Mouse (Mus musculus) retina, embryonic 14.5 days (tissue): ENCODE data around the gene Tnfaip8l1.
A peak's percentile ranks its signal among the peaks of the same experiment; 100 is the strongest.

Source experiments
- DNase-seq: peaks from one replicate; pipeline ENCODE4 v3.0.0-alpha.2; 2015; ENCODE audit warnings: low spot score

The Tnfaip8l1 gene

GRCm38 (mm10) chr17:56162231-56162774 lies at the start of gene Tnfaip8l1:
TSS of gene Tnfaip8l1 (plus strand) at chr17:56162477.
- DNase-seq, result peak; percentile 93

DNA sequence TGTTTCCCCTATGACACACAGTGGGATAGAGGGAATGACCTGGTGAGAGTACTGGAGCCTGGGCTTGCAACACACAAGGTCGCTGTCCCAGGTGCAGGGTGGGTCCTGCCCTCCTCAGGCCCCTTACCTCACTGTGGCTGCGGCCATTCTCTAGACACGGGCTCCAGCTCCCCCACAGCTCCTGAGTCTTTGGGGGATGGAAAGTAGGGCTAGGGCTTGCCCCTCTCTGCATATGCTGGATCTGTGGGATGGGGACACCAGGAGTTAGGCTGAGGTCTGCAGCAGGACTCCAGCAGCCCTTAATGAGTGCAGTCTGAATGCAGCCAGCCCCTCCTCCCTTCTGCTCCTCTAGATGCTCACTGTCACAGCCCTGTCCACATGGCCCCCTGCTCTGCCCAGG lies 49.5 kb upstream of the Tnfaip8l1 start:
- DNase-seq, result no peak

DNA sequence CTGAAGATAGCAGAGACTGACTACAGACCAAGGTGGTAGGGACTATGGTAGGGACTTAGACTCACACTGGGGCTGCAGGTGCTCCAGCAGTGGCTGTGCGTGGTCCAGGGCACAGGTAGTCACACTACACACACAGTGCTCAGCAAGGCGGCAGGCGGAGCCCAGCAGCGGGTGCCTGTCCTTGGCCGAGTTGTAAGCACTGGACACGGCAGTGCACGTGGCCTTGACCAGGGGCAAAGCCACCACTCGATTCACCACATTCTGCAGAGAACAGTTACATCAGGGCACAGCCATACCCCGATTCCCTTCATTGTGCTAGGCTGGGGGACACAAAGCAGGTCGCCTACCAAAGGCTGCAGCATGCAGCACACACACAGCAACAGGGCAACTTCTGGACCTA lies 46.1 kb upstream of the Tnfaip8l1 start:
- no peak for DNase-seq

GRCm38 (mm10) chr17:56117251-56117710 lies 45.0 kb upstream of the Tnfaip8l1 start, which contains the start of gene Plin5:
TSS of gene Plin5 (minus strand) at chr17:56117596.
- peak; percentile 70 for DNase-seq

- DNase-seq, result no peak
Observed at GRCm38 (mm10) chr17:56119431-56119830, 42.8 kb upstream of the Tnfaip8l1 start.

DNA sequence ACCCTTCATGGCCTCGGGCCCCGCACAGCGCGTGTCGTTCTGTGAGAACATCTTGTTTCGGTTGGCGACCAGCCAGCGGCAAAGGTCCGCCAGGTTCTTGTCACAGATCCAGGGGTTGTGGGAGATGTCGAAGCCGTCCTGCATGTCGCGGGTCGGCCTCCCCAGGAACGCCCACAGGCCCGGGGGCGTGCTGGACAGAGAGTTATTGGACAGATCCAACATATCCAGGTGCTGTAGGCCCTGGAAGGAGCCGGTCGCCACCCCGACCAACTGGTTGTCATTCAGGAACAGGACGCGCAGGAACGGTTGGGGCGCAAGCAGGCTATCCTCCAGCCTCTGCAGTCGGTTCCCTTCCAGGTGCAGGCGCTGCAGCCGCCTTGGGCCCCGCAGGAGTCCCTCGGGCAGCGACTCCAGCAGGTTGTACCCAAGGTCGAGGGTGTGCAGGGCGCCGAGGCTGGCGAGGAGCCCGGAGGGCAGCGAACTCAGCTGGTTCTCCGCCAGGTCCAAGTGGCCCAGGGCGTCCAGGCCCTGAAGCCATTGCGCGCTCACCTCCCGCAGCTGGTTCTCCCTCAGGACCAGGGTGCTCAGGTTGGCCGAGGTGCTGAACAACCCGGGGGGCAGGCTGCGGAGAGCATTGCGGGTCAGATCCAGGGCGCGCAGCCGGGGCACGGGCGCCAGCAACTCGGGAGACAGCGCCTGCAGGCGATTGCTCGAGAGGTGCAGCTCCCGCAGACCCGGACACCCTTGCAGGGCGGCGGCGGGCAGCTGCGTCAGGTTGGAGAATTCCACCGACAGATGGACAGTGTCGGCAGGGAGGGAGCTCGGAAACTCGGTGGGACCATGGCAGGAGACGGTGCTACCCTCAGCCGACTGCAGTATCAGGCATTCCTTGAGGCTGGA lies 42.0 kb upstream of the Tnfaip8l1 start:
- no peak for DNase-seq

GRCm38 (mm10) chr17:56121826-56122225 lies 40.5 kb upstream of the Tnfaip8l1 start, which contains the start of gene Lrg1:
TSS of gene Lrg1 (minus strand) at chr17:56122001.
- no peak for DNase-seq

GRCm38 (mm10) chr17:56123161-56123560 lies 39.1 kb upstream of the Tnfaip8l1 start:
- DNase-seq, result no peak

DNA sequence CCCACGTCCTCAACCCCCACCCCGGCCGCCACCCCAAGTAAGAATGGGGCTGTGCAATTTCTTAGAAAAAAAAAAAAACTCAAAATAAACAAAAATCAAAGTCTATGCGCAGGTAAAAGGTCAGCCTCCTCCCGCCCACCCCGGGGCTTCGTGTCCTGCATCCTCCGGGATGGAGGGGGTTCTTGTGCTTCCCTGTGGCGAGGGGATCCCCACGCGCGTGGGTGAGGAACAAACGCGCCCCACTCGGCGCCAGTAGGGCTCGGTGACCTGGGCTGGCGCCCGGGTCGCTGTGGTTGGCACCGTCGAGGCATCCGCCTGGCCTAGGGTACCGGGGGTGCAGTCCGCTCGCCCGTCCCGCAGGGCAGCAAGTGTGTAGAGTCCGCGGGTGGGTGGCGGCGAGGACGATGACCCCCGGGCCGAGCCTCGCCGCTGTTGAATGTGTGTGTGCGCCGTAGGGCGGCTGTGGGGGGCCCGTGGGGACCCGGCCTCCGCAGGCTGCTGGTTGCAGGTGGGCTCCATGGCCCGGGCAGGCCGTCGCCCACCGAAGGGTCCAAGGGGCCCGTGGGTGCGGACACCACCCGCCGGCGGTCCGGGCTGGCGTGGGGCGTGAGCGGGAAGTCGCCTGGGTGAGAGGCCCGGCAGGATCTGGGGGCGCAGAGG lies 38.5 kb upstream of the Tnfaip8l1 start:
- DNase-seq, result no peak

DNA sequence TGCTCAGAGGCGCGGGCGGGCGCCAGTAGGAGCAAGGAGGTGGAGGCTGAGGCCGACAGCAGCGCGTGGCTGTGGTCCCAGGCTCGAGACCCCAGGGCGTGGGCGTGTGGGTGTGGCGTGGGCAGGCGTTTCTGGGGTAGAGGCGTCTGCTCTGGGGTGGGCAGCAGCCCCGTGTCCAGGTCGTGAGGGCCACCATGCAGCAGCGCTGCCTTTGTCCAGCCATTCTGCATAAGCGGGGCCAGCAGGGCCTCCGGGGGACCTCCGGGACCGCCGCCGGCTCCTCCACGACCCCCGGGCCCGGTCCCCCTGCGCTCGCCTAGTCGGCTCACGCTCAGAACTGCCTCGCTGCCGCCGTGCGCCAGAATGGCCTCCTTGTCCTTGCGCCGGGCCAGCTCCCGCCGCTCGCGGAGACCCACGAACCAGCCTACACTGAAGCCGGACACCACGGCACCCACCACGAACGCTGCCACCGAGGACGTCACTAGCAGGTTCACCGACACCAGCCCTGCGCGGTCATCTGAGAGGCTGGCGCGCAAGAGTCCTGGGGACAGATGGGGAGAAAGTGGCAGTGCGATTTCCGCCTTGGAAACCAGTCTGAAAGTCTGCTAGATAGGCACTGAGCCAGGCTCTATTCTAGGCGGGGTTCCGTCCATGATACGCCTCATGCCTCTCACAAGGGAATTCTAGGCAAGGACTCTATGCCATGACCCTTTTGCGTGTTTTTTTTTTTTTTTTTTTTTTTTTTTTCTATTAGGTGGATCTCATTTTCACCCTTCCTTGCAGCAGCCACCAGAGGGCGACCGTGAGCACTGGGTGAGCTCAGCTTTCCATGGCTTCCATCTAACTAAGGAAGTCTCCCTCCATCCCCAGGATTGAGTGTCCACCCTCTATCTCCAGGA lies 37.7 kb upstream of the Tnfaip8l1 start:
- peak; percentile 77 for DNase-seq

DNA sequence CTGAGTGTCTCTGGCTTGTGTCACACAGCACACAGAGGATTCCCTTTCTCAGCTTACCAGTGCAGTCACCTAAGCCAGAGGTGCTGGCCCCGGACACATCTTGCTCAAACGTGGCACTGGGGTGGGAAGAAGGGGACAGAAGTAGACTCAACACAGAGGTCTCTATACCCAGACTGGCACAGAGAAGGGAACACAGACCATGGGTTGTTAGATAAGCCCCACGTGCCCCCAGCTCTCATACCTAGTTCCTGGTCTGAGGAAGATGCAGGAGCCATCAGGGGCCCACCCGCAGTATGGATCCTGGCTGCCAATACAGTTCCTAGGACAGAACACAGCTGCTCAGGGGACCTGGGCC lies 37.0 kb upstream of the Tnfaip8l1 start:
- DNase-seq, result no peak

DNA sequence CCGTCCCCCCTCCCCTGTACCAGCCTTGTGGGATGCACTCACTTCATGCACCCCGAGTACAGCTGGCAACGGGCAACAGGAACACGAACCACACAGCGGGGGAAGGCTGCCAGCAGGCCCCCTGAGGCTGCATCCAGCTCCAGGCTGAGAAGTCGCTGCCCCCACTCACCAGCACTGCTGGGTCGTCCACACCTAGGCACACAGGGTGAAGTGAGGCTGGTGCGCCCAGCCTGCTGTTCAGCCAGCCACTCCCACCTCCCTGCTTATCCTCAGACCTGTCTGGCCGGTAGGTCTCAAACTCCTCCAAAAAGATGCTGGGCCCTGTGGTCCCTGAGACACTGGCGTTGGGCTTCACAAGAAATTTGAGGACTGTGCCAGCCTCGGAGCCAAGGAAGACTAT lies 36.1 kb upstream of the Tnfaip8l1 start:
- no peak for DNase-seq

- DNase-seq, result no peak
Observed at GRCm38 (mm10) chr17:56128246-56128645, 34.0 kb upstream of the Tnfaip8l1 start.

- no peak for DNase-seq
Observed at GRCm38 (mm10) chr17:56131136-56131535, 31.1 kb upstream of the Tnfaip8l1 start.

DNA sequence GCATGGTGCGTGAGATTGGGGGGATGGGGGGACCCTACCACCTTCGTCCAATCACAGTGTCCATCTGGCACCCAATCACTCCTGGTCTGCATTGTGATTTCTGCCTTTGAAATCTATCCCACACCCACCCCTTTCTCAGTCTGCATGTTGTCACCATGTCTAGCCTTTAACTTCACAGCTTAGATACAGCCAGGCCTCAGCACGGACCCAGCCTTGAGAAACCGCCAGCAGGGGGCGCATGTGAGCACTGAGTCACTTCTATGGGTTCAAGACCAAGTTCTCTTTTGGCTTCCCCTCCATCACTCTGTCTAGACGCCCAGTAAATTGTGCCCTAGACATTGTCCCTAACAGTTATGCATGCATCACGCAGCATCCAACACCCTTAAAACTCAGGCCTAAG lies 30.5 kb upstream of the Tnfaip8l1 start:
- peak; percentile 80 for DNase-seq

DNA sequence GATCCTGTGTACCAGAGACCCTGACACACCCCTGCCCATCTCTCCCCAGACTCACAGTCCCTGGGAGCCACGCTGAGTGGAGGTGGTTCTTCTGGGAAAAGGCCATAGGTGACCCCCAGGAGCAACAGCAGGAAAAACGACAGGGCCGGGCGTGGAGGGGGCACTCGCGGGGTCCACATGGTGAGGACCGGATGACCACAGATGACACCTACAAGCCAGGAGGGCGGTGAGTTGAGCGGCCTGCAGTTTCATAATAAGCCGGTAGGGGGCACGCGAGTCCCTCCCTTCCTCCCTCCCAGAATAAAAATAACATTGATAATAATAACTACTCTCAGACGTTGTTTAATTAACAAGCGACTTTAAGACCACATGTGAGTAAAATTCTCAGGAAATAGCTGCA lies 29.6 kb upstream of the Tnfaip8l1 start:
- DNase-seq, result peak; percentile 81

DNA sequence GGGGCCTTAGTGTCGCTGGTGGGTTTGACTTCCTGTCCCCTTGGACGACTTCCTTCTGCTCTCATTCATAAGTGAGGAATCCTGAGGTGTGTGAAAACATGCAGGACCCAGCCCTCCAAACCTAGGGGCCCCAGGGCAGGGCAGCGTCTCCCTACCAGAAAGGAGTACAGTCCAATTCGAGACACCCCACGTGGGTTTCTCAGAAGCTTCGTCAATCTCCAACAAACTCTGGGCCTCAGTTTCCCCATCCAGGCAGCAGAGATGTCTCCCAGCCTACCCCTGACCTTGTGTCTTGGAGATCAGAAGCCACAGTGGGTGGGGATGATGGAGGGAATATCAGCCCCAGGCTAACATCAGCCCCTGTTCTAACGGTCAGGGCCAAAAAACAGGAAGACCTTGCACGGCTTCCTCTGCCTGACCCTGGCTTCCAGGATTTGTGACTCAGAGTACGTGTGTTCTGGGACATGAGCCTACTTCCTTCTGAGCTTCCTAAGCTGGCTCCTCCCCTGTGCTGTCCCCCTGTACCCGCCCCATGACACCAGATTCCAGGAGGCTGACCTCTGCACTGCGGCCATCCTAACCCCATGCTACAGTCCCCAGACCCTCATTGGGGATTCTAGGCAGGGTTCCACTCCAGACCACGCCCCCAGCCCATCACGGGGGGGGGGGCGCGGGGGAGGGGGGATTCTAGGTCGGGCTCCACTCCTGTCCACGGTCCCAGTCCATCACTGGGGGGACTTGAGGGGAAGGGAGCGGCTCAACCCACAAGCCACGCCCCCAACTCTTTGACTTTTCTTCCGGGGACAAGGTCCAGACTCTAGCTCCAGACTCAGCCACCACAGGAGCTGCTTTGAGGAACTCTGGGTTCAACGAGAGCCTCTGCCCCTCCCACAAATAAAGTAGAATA lies 28.6 kb upstream of the Tnfaip8l1 start:
- no peak for DNase-seq

DNA sequence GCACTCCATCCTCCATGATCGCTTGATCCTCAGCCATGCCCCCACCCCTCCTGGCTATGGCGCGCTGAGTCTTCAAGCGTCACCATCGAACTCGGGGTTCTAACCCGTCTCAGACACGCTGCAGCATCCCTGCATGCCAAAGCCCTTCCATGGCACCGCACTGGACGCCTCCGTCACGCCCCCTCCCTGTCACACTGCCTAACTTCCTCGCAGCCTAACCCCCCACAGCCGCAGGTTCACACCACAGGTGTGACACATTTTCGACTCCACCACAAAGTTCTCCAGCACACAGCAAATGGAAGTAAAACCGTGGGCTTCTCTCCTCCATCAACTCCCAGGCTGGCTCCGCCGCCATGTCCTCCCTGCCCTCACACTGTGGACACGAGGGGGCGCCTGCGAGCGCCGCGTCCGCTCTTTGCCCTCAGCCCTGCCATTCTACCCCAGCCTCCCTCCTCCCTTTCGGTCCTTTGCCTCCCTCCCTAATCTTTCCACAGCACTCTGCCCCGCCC lies 27.8 kb upstream of the Tnfaip8l1 start:
- peak; percentile 77 for DNase-seq

DNA sequence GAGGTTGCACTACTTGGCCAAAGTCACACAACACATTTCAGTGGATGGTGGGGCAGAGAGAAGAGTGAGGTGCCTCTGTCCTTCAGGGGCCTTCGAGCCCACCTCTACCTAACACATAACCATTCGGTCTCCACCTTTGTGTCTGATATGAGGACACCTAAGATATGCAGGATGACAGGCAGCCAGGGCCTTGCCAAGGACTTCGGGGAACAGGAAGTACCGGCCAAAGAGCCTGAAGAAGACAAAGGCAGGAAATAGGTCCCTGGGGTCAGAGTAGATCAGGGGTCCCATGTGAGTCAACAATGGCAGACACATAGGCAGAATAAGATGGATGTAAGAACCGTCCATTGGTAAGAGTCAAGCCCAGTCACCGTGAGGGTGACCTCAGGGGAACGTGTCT lies 25.7 kb upstream of the Tnfaip8l1 start:
- no peak for DNase-seq

DNA sequence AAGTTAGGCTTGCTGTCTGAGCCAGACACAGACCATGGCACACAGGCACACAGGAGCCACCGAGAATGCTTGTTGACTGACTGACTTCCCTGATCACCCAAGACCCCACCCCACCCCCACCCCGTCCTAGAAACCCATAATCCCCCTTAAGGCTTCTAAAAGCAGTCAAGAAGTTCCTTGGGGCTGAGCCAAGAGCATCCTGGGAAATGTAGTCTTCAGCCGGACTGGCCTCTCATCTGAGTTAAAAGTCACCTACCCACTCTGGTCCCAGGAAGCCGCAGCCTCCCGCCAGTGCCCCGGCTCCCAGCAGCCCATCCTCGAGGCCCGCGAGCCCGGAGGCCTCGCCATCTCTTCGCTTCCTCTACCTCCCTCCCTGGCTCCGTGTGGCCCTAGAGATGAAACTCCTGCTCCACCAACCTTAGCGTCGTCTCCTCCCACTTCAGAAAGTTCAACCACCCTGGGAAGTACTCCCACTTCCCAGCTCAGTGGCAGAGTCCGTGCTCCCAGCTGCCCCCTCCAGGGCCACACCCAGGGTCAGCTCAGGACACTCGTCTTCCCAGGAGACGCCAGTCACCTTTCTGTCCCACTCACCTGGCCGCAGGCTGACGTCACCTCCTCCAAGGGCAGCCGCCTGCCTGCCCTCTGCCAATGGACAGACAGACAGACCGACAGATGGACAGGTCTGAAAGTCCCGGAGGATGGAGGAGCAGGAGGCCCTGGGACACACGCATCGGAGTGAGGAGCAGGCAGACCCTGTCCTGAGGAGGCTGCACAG lies 24.3 kb upstream of the Tnfaip8l1 start:
- no peak for DNase-seq
